Mouse (Mus musculus) erythroblast, embryonic 14.5 days (primary cell): ENCODE measurements around the gene Pkig.

ENCODE experiments used
- GATA1 ChIP-seq: IDR thresholded peaks from 2 replicates; pipeline ENCODE4 v1.6.1; 2012; ENCODE audit warnings: low read length, inconsistent platforms, mixed read lengths
- TAL1 ChIP-seq: IDR thresholded peaks from 3 replicates; pipeline ENCODE4 v1.6.1; 2012; ENCODE audit warnings: low read length, inconsistent platforms, mixed read lengths

DNA sequence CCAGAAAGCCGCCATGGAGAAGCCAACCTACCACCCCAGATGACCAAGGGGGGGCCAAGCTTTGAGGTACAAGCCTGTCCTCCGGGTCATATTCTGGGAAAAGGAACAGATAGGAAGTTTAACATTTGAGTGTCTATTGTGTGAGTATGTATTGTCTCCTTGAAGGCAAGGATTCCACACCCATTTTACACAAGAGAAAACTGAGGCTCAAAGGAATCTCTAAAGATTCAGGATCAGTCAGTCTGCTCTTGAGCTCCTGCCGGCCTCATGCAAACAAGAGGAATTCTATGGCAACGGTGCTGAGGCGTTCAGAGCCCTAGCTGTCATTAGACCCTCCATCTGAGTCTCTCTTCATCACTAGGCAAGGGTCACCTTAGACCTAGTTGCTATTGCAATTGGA is 84.5 kb downstream of the Pkig start:
- no peak for TF ChIP-seq GATA1
- TF ChIP-seq TAL1, result no peak
